ENCODE assay signal across 39 mouse cellular contexts in the genomic region with DNA sequence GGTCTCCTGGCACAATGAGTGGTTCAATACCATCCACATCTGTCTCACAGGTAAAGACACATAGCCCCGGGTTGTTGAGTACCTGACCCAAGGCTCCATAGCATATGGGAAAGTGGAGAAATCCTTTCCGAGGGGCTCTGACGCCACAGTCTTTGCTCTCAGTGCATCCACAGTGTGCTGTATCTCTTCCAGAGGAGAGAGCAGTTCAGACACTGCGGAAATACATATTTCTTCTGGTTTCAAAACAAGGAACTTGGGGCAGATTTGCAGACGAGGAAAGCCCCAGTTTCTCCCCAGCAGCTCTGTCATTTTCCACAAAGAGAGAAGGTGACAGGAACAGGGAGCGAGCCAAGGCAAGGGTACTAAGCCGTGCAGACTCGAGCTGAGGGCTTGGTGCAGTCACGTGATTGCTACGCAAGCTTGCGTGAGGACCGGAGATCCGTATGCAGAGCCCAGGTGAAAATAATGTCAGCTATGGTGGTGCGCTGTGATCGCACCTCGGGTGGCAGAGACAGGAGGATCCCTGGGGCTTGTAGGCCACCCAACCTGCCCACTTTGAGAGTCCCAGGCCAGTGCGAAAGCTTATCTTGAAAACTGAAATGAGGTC. TPM values are rescaled to one million over a fixed set of nuclear protein-coding genes. Genes with fewer than 3 reads are reported as not detected.
DNase-seq lines count a peak whose midpoint lies in the region; ATAC-seq lines count a peak whose summit lies in the region.
"Had no signal": no experiment of that assay in that cellular context is flagged by ENCODE, and none has a peak within 500 bp of the region (broad histone marks: within the 10 kb centered on the region; RNA-seq: fewer than 3 reads in every experiment).

No protein-coding gene starts in this region.

- DNase-seq in lung, postnatal 36 days = peak; percentile 7
- no peak for DNase-seq in lung, postnatal 10 days
- DNase-seq in ZHBTc4 (ENCODE audit: low read depth, low spot score) = peak; percentile 39
- DNase-seq in frontal cortex, postnatal 25 days (ENCODE audit: low spot score in 2 of 2) = no peak
- DNase-seq in adrenal gland, postnatal 14 days = no peak
- DNase-seq: cerebellum, adult 18-20 months; cerebellum, postnatal 14 days; gastrocnemius, postnatal 25 days; kidney, adult 8-10 months; kidney, postnatal 10 days; layer of hippocampus, postnatal 36 days; left cerebral cortex, postnatal 4 days; lung, adult 2 months; lung, postnatal 14 days; right cerebral cortex, postnatal 25 days; spleen, adult 18-20 months; thymus, adult 2 months; thymus, postnatal 36 days had no signal

- H3K9ac ChIP-seq in midbrain, embryonic 15.5 days = no peak overlapping the region
- H3K9ac ChIP-seq: embryonic facial prominence, embryonic 15.5 days; forebrain, embryonic 12.5 days; heart, embryonic 13.5 days; midbrain, embryonic 13.5 days had no signal

- no peaks in the 10 kb centered on the region for H3K9me3 ChIP-seq in midbrain, embryonic 15.5 days
- H3K9me3 ChIP-seq: embryonic facial prominence, embryonic 10.5 days; embryonic facial prominence, embryonic 15.5 days; forebrain, embryonic 12.5 days; heart, embryonic 13.5 days; midbrain, embryonic 13.5 days had no signal

- 86% methylated on average over 17 of the region's 17 CpGs for WGBS in midbrain, embryonic 15.5 days

- no peak overlapping the region for H3K4me2 ChIP-seq in midbrain, embryonic 15.5 days
- H3K4me2 ChIP-seq: embryonic facial prominence, embryonic 15.5 days; forebrain, embryonic 12.5 days; heart, embryonic 13.5 days; midbrain, embryonic 13.5 days had no signal

- no peaks in the 10 kb centered on the region for H3K36me3 ChIP-seq in midbrain, embryonic 15.5 days (replicated peaks)
- H3K36me3 ChIP-seq: embryonic facial prominence, embryonic 10.5 days; embryonic facial prominence, embryonic 15.5 days; forebrain, embryonic 12.5 days; heart, embryonic 13.5 days; midbrain, embryonic 13.5 days had no signal

- peak; percentile 10 to 14; a peak in 1 of 4 replicates for ATAC-seq in hematopoietic stem cell, adult 5-6 weeks (replicated peaks in 1 of 2; ENCODE audit: insufficient read depth in 1 of 2, low FRiP score in 2 of 2, low TSS enrichment in 1 of 2, low read depth in 1 of 2, poor library complexity in 2 of 2, severe bottlenecking in 2 of 2)
- ATAC-seq in monocyte, adult 5-6 weeks (replicated peaks; ENCODE audit: insufficient number of reproducible peaks, low FRiP score, low TSS enrichment, poor library complexity, severe bottlenecking) = peak; percentile 32; the same call in 1 of the 2 replicates
- no peak for ATAC-seq in midbrain, embryonic 15.5 days (replicated peaks)
- ATAC-seq: CD4-positive, CD25-positive, alpha-beta regulatory T cell, adult 4 months; hindbrain, postnatal 0 days; intestine, embryonic 16.5 days; midbrain, embryonic 13.5 days had no signal

- H3K27ac ChIP-seq in midbrain, embryonic 15.5 days = no peak overlapping the region
- H3K27ac ChIP-seq: embryonic facial prominence, embryonic 10.5 days; embryonic facial prominence, embryonic 15.5 days; forebrain, embryonic 12.5 days; heart, adult 2 months; heart, embryonic 13.5 days; hindbrain, postnatal 0 days; midbrain, embryonic 13.5 days had no signal

- no peak overlapping the region for H3K4me3 ChIP-seq in midbrain, embryonic 15.5 days
- H3K4me3 ChIP-seq: embryonic facial prominence, embryonic 10.5 days; embryonic facial prominence, embryonic 15.5 days; forebrain, embryonic 12.5 days; heart, adult 2 months; heart, embryonic 13.5 days; midbrain, embryonic 13.5 days had no signal

- no peaks in the 10 kb centered on the region for H3K27me3 ChIP-seq in midbrain, embryonic 15.5 days (replicated peaks)
- H3K27me3 ChIP-seq: embryonic facial prominence, embryonic 15.5 days; forebrain, embryonic 12.5 days; heart, embryonic 13.5 days; midbrain, embryonic 13.5 days had no signal

- no peaks in the 10 kb centered on the region for H3K4me1 ChIP-seq in midbrain, embryonic 15.5 days
- H3K4me1 ChIP-seq: embryonic facial prominence, embryonic 10.5 days; embryonic facial prominence, embryonic 15.5 days; forebrain, embryonic 12.5 days; heart, embryonic 13.5 days; midbrain, embryonic 13.5 days had no signal

RNA-seq across cellular contexts. Expression of a gene that starts 8.6 kb away (rescaled TPM):
- not detected in 2 replicates for total RNA-seq in hematopoietic stem cell, adult 5-6 weeks (2017)
- total RNA-seq in monocyte, adult 5-6 weeks (2017) = not detected in 3 replicates
- total RNA-seq in adrenal gland, postnatal 14 days (2021) = 0.22 TPM in 1 of 2 replicates, not detected in the other
- polyA plus RNA-seq in midbrain, embryonic 15.5 days (2015; fragmentation: Nextera tagmentation; extraction: Ambion mirVana) = not detected in 2 replicates
- total RNA-seq: adrenal gland, postnatal 10 days; ES-E14; gastrocnemius, postnatal 25 days; heart, adult 2 months; heart, postnatal 10 days; hindbrain, postnatal 0 days; megakaryocyte-erythroid progenitor cell, adult 5-6 weeks had no signal
- polyA plus RNA-seq: CD4-positive, CD25-positive, alpha-beta regulatory T cell, adult 4 months; embryonic facial prominence, embryonic 10.5 days; embryonic facial prominence, embryonic 15.5 days; forebrain, embryonic 12.5 days; heart, adult 2 months; heart, embryonic 13.5 days; hindbrain, embryonic 11.5 days; limb, embryonic 14.5 days; lung, adult 2 months; midbrain, embryonic 13.5 days; neural tube, embryonic 11.5 days had no signal

RNA-seq across cellular contexts. Expression of a gene that starts 16.8 kb away (rescaled TPM):
- total RNA-seq in hematopoietic stem cell, adult 5-6 weeks (2017) = 1.7 and 4.1 TPM in 2 replicates
- total RNA-seq in monocyte, adult 5-6 weeks (2017) = 5.3 to 8.1 TPM (median 5.7 TPM) in 3 replicates
- total RNA-seq in adrenal gland, postnatal 14 days (2021) = 1.1 and 1.4 TPM in 2 replicates
- polyA plus RNA-seq in midbrain, embryonic 15.5 days (2015; fragmentation: Nextera tagmentation; extraction: Ambion mirVana) = 0.47 and 0.53 TPM in 2 replicates
- total RNA-seq: ES-E14; hindbrain, postnatal 0 days had no signal

RNA-seq across cellular contexts. Expression of a gene that starts 28.7 kb away (rescaled TPM):
- 6.3 and 9.8 TPM in 2 replicates for total RNA-seq in hematopoietic stem cell, adult 5-6 weeks (2017)
- total RNA-seq in monocyte, adult 5-6 weeks (2017) = 3.4 to 6.1 TPM (median 5.4 TPM) in 3 replicates
- total RNA-seq in adrenal gland, postnatal 14 days (2021) = 9.3 and 10.1 TPM in 2 replicates
- 27.6 and 33.8 TPM in 2 replicates for polyA plus RNA-seq in midbrain, embryonic 15.5 days (2015; fragmentation: Nextera tagmentation; extraction: Ambion mirVana)

RNA-seq across cellular contexts. Expression of a gene that starts 36.2 kb away (rescaled TPM):
- not detected in 2 replicates for total RNA-seq in hematopoietic stem cell, adult 5-6 weeks (2017)
- total RNA-seq in monocyte, adult 5-6 weeks (2017) = 0.43 TPM in 1 of 3 replicates, not detected in the others
- total RNA-seq in adrenal gland, postnatal 14 days (2021) = not detected in 2 replicates
- 0.33 and 0.43 TPM in 2 replicates for polyA plus RNA-seq in midbrain, embryonic 15.5 days (2015; fragmentation: Nextera tagmentation; extraction: Ambion mirVana)
- total RNA-seq: gastrocnemius, postnatal 25 days; heart, adult 2 months; heart, postnatal 10 days; megakaryocyte-erythroid progenitor cell, adult 5-6 weeks had no signal
- polyA plus RNA-seq: CD4-positive, CD25-positive, alpha-beta regulatory T cell, adult 4 months; heart, adult 2 months; heart, embryonic 13.5 days; intestine, embryonic 16.5 days; large intestine, adult 2 months; lung, adult 2 months had no signal

RNA-seq across cellular contexts. Expression of a gene that starts 47.1 kb away (rescaled TPM):
- not detected in 2 replicates for total RNA-seq in hematopoietic stem cell, adult 5-6 weeks (2017)
- total RNA-seq in monocyte, adult 5-6 weeks (2017) = not detected in 3 replicates
- total RNA-seq in adrenal gland, postnatal 14 days (2021) = not detected in 2 replicates
- not detected in 2 replicates for polyA plus RNA-seq in midbrain, embryonic 15.5 days (2015; fragmentation: Nextera tagmentation; extraction: Ambion mirVana)
- total RNA-seq: gastrocnemius, postnatal 25 days; heart, postnatal 10 days; hindbrain, postnatal 0 days; layer of hippocampus, postnatal 36 days; megakaryocyte-erythroid progenitor cell, adult 5-6 weeks; neutrophil, adult 5-6 weeks had no signal
- polyA plus RNA-seq: CD4-positive, CD25-positive, alpha-beta regulatory T cell, adult 4 months; embryonic facial prominence, embryonic 10.5 days; forebrain, embryonic 12.5 days; heart, embryonic 13.5 days; hindbrain, embryonic 11.5 days; hindbrain, postnatal 0 days; midbrain, embryonic 13.5 days; neural tube, embryonic 11.5 days had no signal

Comparison
In these comparisons a context has a peak if more than half of its experiments do, and no peak if none do; other contexts are left out.
1. DNase-seq: peak in lung, postnatal 36 days (single experiment) and ZHBTc4 (single experiment); none in lung, postnatal 10 days (single experiment), frontal cortex, postnatal 25 days (0 of 2) and adrenal gland, postnatal 14 days (single experiment).